Mouse (Mus musculus) ES-E14 (cell line): ENCODE data around the gene Upf2. TPM values are rescaled to one million over a fixed set of nuclear protein-coding genes. Genes with fewer than 3 reads are reported as not detected.

Source experiments
- DNase-seq: peaks from one replicate; pipeline ENCODE4 v3.0.0-alpha.2; 2013; ENCODE audit warnings: low read depth, low spot score
- H3K27ac ChIP-seq: 2 replicates; pipeline ENCODE4 v1.5.1; 2012; ENCODE audit warnings: low read depth, mild to moderate bottlenecking, low read length, moderate library complexity, mixed read lengths; ENCODE audit not compliant: poor library complexity, insufficient read depth, severe bottlenecking
- H3K36me3 ChIP-seq: 2 replicates; pipeline ENCODE4 v1.6.1; 2012; ENCODE audit warnings: mild to moderate bottlenecking, low read length, moderate library complexity, mixed read lengths; ENCODE audit not compliant: control insufficient read depth, poor library complexity, insufficient read depth, severe bottlenecking
- H3K4me1 ChIP-seq, 2 experiments: fragments of 150-350 bp in 1 of 2; sonication (generic) in 1 of 2; 2 replicates each; pipeline ENCODE4 v1.6.1; 2012; ENCODE audit warnings: low read length in 2 of 2, mild to moderate bottlenecking in 1 of 2, mixed read lengths in 1 of 2; ENCODE audit not compliant: control insufficient read depth in 2 of 2, insufficient read depth in 2 of 2, poor library complexity in 1 of 2
- H3K4me3 ChIP-seq, 2 experiments: fragments of 150-350 bp in 1 of 2; sonication (generic) in 1 of 2; 2 replicates each; pipeline ENCODE4 v1.5.1; 2012; ENCODE audit warnings: low read length in 2 of 2, low read depth in 1 of 2, mild to moderate bottlenecking in 1 of 2, mixed read lengths in 1 of 2; ENCODE audit not compliant: insufficient read depth in 1 of 2, poor library complexity in 1 of 2, severe bottlenecking in 1 of 2
- H3K9ac ChIP-seq: 2 replicates; pipeline ENCODE4 v1.6.1; 2012; ENCODE audit warnings: low read depth, mild to moderate bottlenecking, low read length, mixed read lengths; ENCODE audit not compliant: poor library complexity, insufficient read depth, severe bottlenecking
- H3K9me3 ChIP-seq: fragments of 150-350 bp; sonication (generic); 2 replicates; pipeline ENCODE4 v1.6.1; 2012; ENCODE audit warnings: low read depth, mild to moderate bottlenecking, low read length; ENCODE audit not compliant: control insufficient read depth, insufficient read depth
- CHD2 ChIP-seq: IDR thresholded peaks from 2 replicates; pipeline ENCODE4 v1.6.1; 2014; ENCODE audit warnings: mild to moderate bottlenecking, low read depth, low read length, inconsistent platforms
- HCFC1 ChIP-seq: IDR thresholded peaks from 2 replicates; pipeline ENCODE4 v1.6.1; 2012; ENCODE audit warnings: low read length, inconsistent platforms, borderline replicate concordance; ENCODE audit not compliant: insufficient read depth
- MAFK ChIP-seq: IDR thresholded peaks from 2 replicates; pipeline ENCODE4 v1.6.1; 2014; ENCODE audit warnings: mild to moderate bottlenecking, low read depth, low read length, inconsistent platforms; ENCODE audit not compliant: insufficient read depth
- ZC3H11A ChIP-seq: IDR thresholded peaks from 2 replicates; pipeline ENCODE4 v1.6.1; 2012; ENCODE audit warnings: low read depth, mild to moderate bottlenecking, inconsistent platforms, low read length, borderline replicate concordance
- ZNF384 ChIP-seq: IDR thresholded peaks from 2 replicates; pipeline ENCODE4 v1.6.1; 2012; ENCODE audit warnings: low read depth, low read length, inconsistent platforms
- in situ Hi-C, 2 experiments: fragments of 600-800 bp; cut with MboI; formaldehyde crosslinking; loops; one replicate each; pipeline ENCODE4 v1.15.1; 2025; ENCODE audit warnings: low sequenced_read_pairs in 2 of 2, inconsistent platforms in 1 of 2; ENCODE audit not compliant: unreplicated experiment in 2 of 2
- total RNA-seq: library from RNA; depleted of rRNA; stranded (reverse); fragments of 300-350 nt; gene quantifications from 2 replicates; pipeline ENCODE4 v1.2.3, GENCODE M21; 2012

Gene Upf2
- total RNA-seq, 1 experiment, result 18.6 TPM

GRCm38 (mm10) chr2:5923786-5924185 is 27.5 kb upstream of the Upf2 start:
- in situ Hi-C loops, result no loop called here
- no peaks in the 10 kb centered on the region for H3K4me1 ChIP-seq
- H3K36me3 ChIP-seq, result peaks cover 11% of the 10 kb centered on the region
- no peak overlapping the region for H3K4me3 ChIP-seq
- H3K9me3 ChIP-seq, result no peaks in the 10 kb centered on the region
- H3K9ac ChIP-seq, result no peak overlapping the region
- no peak overlapping the region for H3K27ac ChIP-seq
- no peak for DNase-seq
- TF ChIP-seq ZC3H11A, result no peak

GRCm38 (mm10) chr2:5927481-5927880 is 23.8 kb upstream of the Upf2 start:
- H3K36me3 ChIP-seq, result peaks cover 16% of the 10 kb centered on the region
- no peak overlapping the region for H3K9ac ChIP-seq
- TF ChIP-seq ZNF384 (no peak), MAFK (no peak), ZC3H11A (no peak), HCFC1 (no peak), CHD2 (no peak)
- no peak overlapping the region for H3K27ac ChIP-seq
- in situ Hi-C loops, result no loop called here
- H3K4me3 ChIP-seq, result no peak overlapping the region
- no peaks in the 10 kb centered on the region for H3K4me1 ChIP-seq
- DNase-seq, result no peak
- H3K9me3 ChIP-seq, result no peaks in the 10 kb centered on the region

- Histone ChIP-seq H3K9ac (no peak overlapping the region), H3K27ac (no peak overlapping the region), H3K36me3 (peaks cover 14% of the 10 kb centered on the region), H3K9me3 (no peaks in the 10 kb centered on the region), H3K4me3 (no peak overlapping the region), H3K4me1 (no peaks in the 10 kb centered on the region)
- in situ Hi-C loops, result no loop called here
- TF ChIP-seq CHD2 (no peak), HCFC1 (no peak), MAFK (no peak), ZC3H11A (no peak), ZNF384 (no peak)
- no peak for DNase-seq
Measured at GRCm38 (mm10) chr2:5929793-5930192, 21.5 kb upstream of the Upf2 start.

GRCm38 (mm10) chr2:5930291-5931054 is 20.8 kb upstream of the Upf2 start:
- DNase-seq, result no peak
- no peaks in the 10 kb centered on the region for H3K4me1 ChIP-seq
- no peak overlapping the region for H3K4me3 ChIP-seq
- TF ChIP-seq MAFK, result no peak
- TF ChIP-seq HCFC1, result no peak
- no peak for TF ChIP-seq CHD2
- TF ChIP-seq ZC3H11A, result no peak
- TF ChIP-seq ZNF384, result no peak
- in situ Hi-C loops, result no loop called here
- H3K27ac ChIP-seq, result no peak overlapping the region
- H3K9me3 ChIP-seq, result no peaks in the 10 kb centered on the region
- H3K9ac ChIP-seq, result no peak overlapping the region
- H3K36me3 ChIP-seq, result peaks cover 14% of the 10 kb centered on the region

- TF ChIP-seq ZNF384 (no peak), MAFK (no peak), CHD2 (no peak), ZC3H11A (no peak), HCFC1 (no peak)
- peaks cover 14% of the 10 kb centered on the region for H3K36me3 ChIP-seq
- no peaks in the 10 kb centered on the region for H3K9me3 ChIP-seq
- H3K4me1 ChIP-seq, result no peaks in the 10 kb centered on the region
- no peak overlapping the region for H3K4me3 ChIP-seq
- DNase-seq, result no peak
- H3K9ac ChIP-seq, result no peak overlapping the region
- H3K27ac ChIP-seq, result no peak overlapping the region
- in situ Hi-C loops, result no loop called here
Measured at GRCm38 (mm10) chr2:5931938-5932337, 19.3 kb upstream of the Upf2 start.
